Mouse (Mus musculus) liver, embryonic 14.5 days (tissue): ENCODE results near the gene Rbm38.

Experiments used
- CTCF ChIP-seq: IDR thresholded peaks from 2 replicates; pipeline ENCODE4 v1.5.1; 2016; ENCODE audit warnings: antibody characterized with exemption, low read depth, control low read depth
- EP300 ChIP-seq: IDR thresholded peaks from 2 replicates; pipeline ENCODE4 v1.6.1; 2016; ENCODE audit warnings: antibody characterized with exemption, low read depth

- no peak for TF ChIP-seq CTCF
- TF ChIP-seq EP300: no peak
These were observed 18.7 kb downstream of the Rbm38 start for GRCm38 (mm10) chr2:173039041-173039440.
